Mouse (Mus musculus) liver, embryonic 14.5 days (tissue): ENCODE data around the gene Popdc2.

Experiments used
- CTCF ChIP-seq: IDR thresholded peaks from 2 replicates; pipeline ENCODE4 v1.5.1; 2016; ENCODE audit warnings: antibody characterized with exemption, low read depth, control low read depth
- EP300 ChIP-seq: IDR thresholded peaks from 2 replicates; pipeline ENCODE4 v1.6.1; 2016; ENCODE audit warnings: antibody characterized with exemption, low read depth

DNA sequence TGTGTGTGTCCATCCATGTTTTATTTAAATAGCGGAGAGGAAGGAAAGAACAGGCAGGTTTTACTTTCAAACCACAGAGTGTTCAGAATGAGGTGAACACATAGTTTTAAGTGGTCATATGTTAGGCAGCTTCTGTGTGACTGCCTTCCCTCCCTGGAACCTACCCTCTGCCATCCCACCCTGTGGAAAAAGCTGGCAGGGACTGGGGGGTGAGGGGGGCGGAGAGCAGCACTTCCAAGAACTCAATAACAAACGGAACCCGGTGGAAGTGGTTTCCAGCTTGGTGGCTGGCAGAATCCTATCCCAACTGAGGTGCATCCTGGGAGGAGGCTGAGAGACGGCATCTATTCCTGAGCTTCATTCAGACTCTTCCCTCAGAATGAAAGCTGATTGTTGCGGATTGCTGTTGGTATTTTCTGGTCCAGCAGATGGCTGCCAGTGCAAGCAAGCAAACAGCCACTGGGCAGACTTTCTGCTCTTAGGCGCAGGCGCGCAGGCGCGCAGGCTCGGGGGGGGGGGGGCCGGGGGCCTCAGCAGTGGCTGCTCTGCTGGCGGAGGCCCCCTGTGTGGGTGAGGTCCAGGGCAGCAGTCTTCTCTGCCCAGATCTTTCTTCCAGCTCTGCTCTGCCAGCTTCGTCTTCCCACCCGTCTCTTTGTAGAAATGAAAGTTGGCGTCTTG, 14.3 kb downstream of the Popdc2 start:
- TF ChIP-seq CTCF (peak; percentile 50), EP300 (no peak)
